Mouse (Mus musculus) thymus, adult 2 months (tissue): ENCODE results near the gene Foxk1.

Experiments used
- CTCF ChIP-seq: fragments of 200-500 bp; IDR thresholded peaks from 2 replicates; pipeline ENCODE4 v1.5.1; 2012; ENCODE audit warnings: mild to moderate bottlenecking, control low read depth, low read length, moderate library complexity, borderline replicate concordance; ENCODE audit not compliant: control insufficient read depth, poor library complexity, insufficient read depth; ENCODE audit errors: extremely low read depth
- POLR2A ChIP-seq: fragments of 200-500 bp; IDR thresholded peaks from 2 replicates; pipeline ENCODE4 v1.6.1; 2012; ENCODE audit warnings: mild to moderate bottlenecking, low read length, control low read depth, moderate library complexity; ENCODE audit not compliant: control insufficient read depth, poor library complexity, insufficient read depth; ENCODE audit errors: extremely low read depth

DNA sequence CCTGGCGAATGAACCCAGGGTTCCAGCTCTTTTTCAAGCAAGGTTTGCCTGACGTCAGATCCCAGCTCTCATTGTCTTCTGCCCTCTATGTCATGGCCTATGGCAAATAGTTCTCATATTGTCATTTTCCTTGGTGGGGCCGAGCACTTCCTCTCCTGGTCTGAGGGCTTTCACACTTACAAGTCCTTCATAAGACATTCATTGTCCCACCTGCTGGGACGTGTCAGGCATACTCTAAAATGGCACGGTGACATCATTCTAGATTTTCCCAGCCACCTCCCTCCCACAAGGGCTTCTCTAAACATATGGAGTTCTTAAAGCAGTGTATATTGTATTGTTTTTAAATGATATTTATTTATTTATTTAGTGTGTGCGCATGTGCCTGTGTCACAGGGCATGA, 27.4 kb downstream of the Foxk1 start:
- TF ChIP-seq CTCF (no peak), POLR2A (no peak)
